Mouse (Mus musculus): ENCODE measurements around the gene Alox12. TPM values are rescaled to one million over a fixed set of nuclear protein-coding genes. Genes with fewer than 3 reads are reported as not detected.

The Alox12 gene
- polyA plus RNA-seq, 1 experiment from 2014 or later: 2.6 TPM

GRCm38 (mm10) chr11:70271641-70272040 is 16.5 kb upstream of the Alox12 start:
- no peak overlapping the region for H3K4me3 ChIP-seq
- H3K9me3 ChIP-seq: no peaks in the 10 kb centered on the region
- H3K9ac ChIP-seq: no peak overlapping the region
- H3K4me2 ChIP-seq: no peak overlapping the region
- no peaks in the 10 kb centered on the region for H3K36me3 ChIP-seq
- ATAC-seq (ENCODE audit: low read depth): no peak
- H3K4me1 ChIP-seq (replicated peaks): no peaks in the 10 kb centered on the region
- no peaks in the 10 kb centered on the region for H3K27me3 ChIP-seq
- H3K27ac ChIP-seq (replicated peaks): no peak overlapping the region
- 85% methylated on average over 7 of the region's 7 CpGs for WGBS

- Histone ChIP-seq H3K9ac (no peak overlapping the region), H3K27ac (replicated peaks) (no peak overlapping the region), H3K9me3 (no peaks in the 10 kb centered on the region), H3K27me3 (peaks cover 9% of the 10 kb centered on the region), H3K36me3 (no peaks in the 10 kb centered on the region), H3K4me1 (replicated peaks) (no peaks in the 10 kb centered on the region), H3K4me2 (no peak overlapping the region), H3K4me3 (no peak overlapping the region)
- 93% methylated on average over 1 of the region's 1 CpGs for WGBS
- ATAC-seq (ENCODE audit: low read depth): no peak
Measured at GRCm38 (mm10) chr11:70266405-70266804, 11.3 kb upstream of the Alox12 start.

- H3K4me2 ChIP-seq: no peak overlapping the region
- no peaks in the 10 kb centered on the region for H3K9me3 ChIP-seq
- no peak overlapping the region for H3K27ac ChIP-seq (replicated peaks)
- no peak for ATAC-seq (ENCODE audit: low read depth)
- H3K36me3 ChIP-seq: no peaks in the 10 kb centered on the region
- no peaks in the 10 kb centered on the region for H3K4me1 ChIP-seq (replicated peaks)
- 81% methylated on average over 4 of the region's 4 CpGs for WGBS
- no peak overlapping the region for H3K9ac ChIP-seq
- peaks cover 9% of the 10 kb centered on the region for H3K27me3 ChIP-seq
- H3K4me3 ChIP-seq: no peak overlapping the region
Measured at GRCm38 (mm10) chr11:70265819-70266218, 10.7 kb upstream of the Alox12 start.

- no peak for ATAC-seq (ENCODE audit: low read depth)
- Histone ChIP-seq H3K27ac (replicated peaks) (no peak overlapping the region), H3K4me3 (no peak overlapping the region), H3K4me2 (no peak overlapping the region), H3K9ac (no peak overlapping the region), H3K36me3 (no peaks in the 10 kb centered on the region), H3K9me3 (no peaks in the 10 kb centered on the region), H3K27me3 (peaks cover 9% of the 10 kb centered on the region), H3K4me1 (replicated peaks) (no peaks in the 10 kb centered on the region)
- 57% methylated on average over 3 of the region's 3 CpGs for whole genome bisulfite sequencing
Measured at GRCm38 (mm10) chr11:70265252-70265651, 10.1 kb upstream of the Alox12 start.

GRCm38 (mm10) chr11:70259035-70259434 is 3.9 kb upstream of the Alox12 start:
- Histone ChIP-seq H3K4me2 (no peak overlapping the region), H3K4me3 (no peak overlapping the region), H3K9me3 (no peaks in the 10 kb centered on the region), H3K36me3 (no peaks in the 10 kb centered on the region), H3K27me3 (peaks cover 36% of the 10 kb centered on the region), H3K9ac (no peak overlapping the region), H3K4me1 (replicated peaks) (peaks cover 10% of the 10 kb centered on the region; the same call in 1 of the 2 replicates), H3K27ac (replicated peaks) (no peak overlapping the region)
- no peak for ATAC-seq (ENCODE audit: low read depth)
- WGBS: 98% methylated on average over 4 of the region's 4 CpGs

- 0 out of 2 replicates have a peak overlapping the region, but pooled peaks have one; percentile 45 for H3K9ac ChIP-seq
- no peaks in the 10 kb centered on the region for H3K36me3 ChIP-seq
- no peak for ATAC-seq (ENCODE audit: low read depth)
- H3K27me3 ChIP-seq: peaks cover 70% of the 10 kb centered on the region
- H3K4me2 ChIP-seq: peak overlapping the region; percentile 46
- no peak overlapping the region for H3K27ac ChIP-seq (replicated peaks)
- 5% methylated on average over 18 of the region's 18 CpGs for WGBS
- no peaks in the 10 kb centered on the region for H3K9me3 ChIP-seq
- H3K4me1 ChIP-seq (replicated peaks): peaks cover 10% of the 10 kb centered on the region; the same call in 1 of the 2 replicates
- H3K4me3 ChIP-seq: peak overlapping the region; percentile 22
Measured at GRCm38 (mm10) chr11:70254337-70254736, 816 bp downstream of the Alox12 start.

- Histone ChIP-seq H3K36me3 (no peaks in the 10 kb centered on the region), H3K4me3 (no peak overlapping the region), H3K9me3 (no peaks in the 10 kb centered on the region), H3K27ac (replicated peaks) (no peak overlapping the region), H3K4me1 (replicated peaks) (peaks cover 18% of the 10 kb centered on the region; the same call in 1 of the 2 replicates), H3K4me2 (no peak overlapping the region), H3K27me3 (peaks cover 69% of the 10 kb centered on the region), H3K9ac (no peak overlapping the region)
- no peak for ATAC-seq (ENCODE audit: low read depth)
- 83% methylated on average over 8 of the region's 8 CpGs for WGBS
Measured at GRCm38 (mm10) chr11:70251853-70252252, 3.3 kb downstream of the Alox12 start.

GRCm38 (mm10) chr11:70250150-70250549 is 5.0 kb downstream of the Alox12 start:
- no peaks in the 10 kb centered on the region for H3K36me3 ChIP-seq
- no peaks in the 10 kb centered on the region for H3K9me3 ChIP-seq
- no peak overlapping the region for H3K9ac ChIP-seq
- peaks cover 62% of the 10 kb centered on the region for H3K27me3 ChIP-seq
- no peak for ATAC-seq (ENCODE audit: low read depth)
- no peak overlapping the region for H3K4me2 ChIP-seq
- H3K4me1 ChIP-seq (replicated peaks): peaks cover 15% of the 10 kb centered on the region; the same call in 1 of the 2 replicates
- 72% methylated on average over 11 of the region's 11 CpGs for WGBS
- H3K4me3 ChIP-seq: no peak overlapping the region
- no peak overlapping the region for H3K27ac ChIP-seq (replicated peaks)

- Histone ChIP-seq H3K9ac (no peak overlapping the region), H3K4me2 (no peak overlapping the region), H3K4me3 (no peak overlapping the region), H3K4me1 (replicated peaks) (peaks cover 8% of the 10 kb centered on the region; the same call in 1 of the 2 replicates), H3K36me3 (no peaks in the 10 kb centered on the region), H3K27me3 (peaks cover 44% of the 10 kb centered on the region), H3K9me3 (no peaks in the 10 kb centered on the region), H3K27ac (replicated peaks) (no peak overlapping the region)
- ATAC-seq (ENCODE audit: low read depth): no peak
- 56% methylated on average over 9 of the region's 9 CpGs for WGBS
Measured at GRCm38 (mm10) chr11:70247136-70247845, 7.9 kb downstream of the Alox12 start.

- H3K9ac ChIP-seq: no peak overlapping the region
- peaks cover 18% of the 10 kb centered on the region for H3K27me3 ChIP-seq
- H3K9me3 ChIP-seq: no peaks in the 10 kb centered on the region
- no peak overlapping the region for H3K4me3 ChIP-seq
- H3K4me2 ChIP-seq: no peak overlapping the region
- WGBS: 76% methylated on average over 11 of the region's 11 CpGs
- H3K27ac ChIP-seq (replicated peaks): no peak overlapping the region
- H3K4me1 ChIP-seq (replicated peaks): peaks cover 21% of the 10 kb centered on the region
- ATAC-seq (ENCODE audit: low read depth): no peak
- no peaks in the 10 kb centered on the region for H3K36me3 ChIP-seq
Measured at GRCm38 (mm10) chr11:70242591-70242990, 12.6 kb downstream of the Alox12 start.

- H3K9me3 ChIP-seq: no peaks in the 10 kb centered on the region
- H3K27ac ChIP-seq (replicated peaks): peak within 1 kb of the TSS; percentile 95
- H3K4me1 ChIP-seq (replicated peaks): peaks cover 38% of the 10 kb centered on the region
- H3K4me3 ChIP-seq: peak within 1 kb of the TSS; percentile 95
- under 1% methylated on average over 34 of the region's 35 CpGs for WGBS
- ATAC-seq (ENCODE audit: low read depth): peak; percentile 27
- peak within 1 kb of the TSS; percentile 94 for H3K9ac ChIP-seq
- peaks cover 7% of the 10 kb centered on the region; the same call in 1 of the 2 replicates for H3K27me3 ChIP-seq
- peak within 1 kb of the TSS; percentile 99 for H3K4me2 ChIP-seq
- H3K36me3 ChIP-seq: peaks cover 13% of the 10 kb centered on the region
Measured at GRCm38 (mm10) chr11:70239541-70240279, 15.4 kb downstream of the Alox12 start, which contains the start of the genes Gm21988 and Rnasek. Gene Gm21988 (minus strand): TSS chr11:70239830. Gene Rnasek (minus strand): TSS chr11:70239842.

Data from neural tube, embryonic 13.5 days (tissue).